Mouse (Mus musculus): ENCODE measurements around the gene Fads1. TPM values are rescaled to one million over a fixed set of nuclear protein-coding genes. Genes with fewer than 3 reads are reported as not detected.

Gene Fads1
- polyA plus RNA-seq, 1 experiment: 13.5 TPM

- no peak overlapping the region for H3K27ac ChIP-seq (replicated peaks; ENCODE audit: low read depth, low read length)
- no peaks in the 10 kb centered on the region for H3K4me1 ChIP-seq (ENCODE audit: control insufficient read depth, insufficient read depth, insufficient read length, low read length)
- no peak overlapping the region for H3K4me3 ChIP-seq (ENCODE audit: insufficient read depth, low read depth, low read length)
Measured at GRCm38 (mm10) chr19:10189022-10189421, 6.3 kb downstream of the Fads1 start.

DNA sequence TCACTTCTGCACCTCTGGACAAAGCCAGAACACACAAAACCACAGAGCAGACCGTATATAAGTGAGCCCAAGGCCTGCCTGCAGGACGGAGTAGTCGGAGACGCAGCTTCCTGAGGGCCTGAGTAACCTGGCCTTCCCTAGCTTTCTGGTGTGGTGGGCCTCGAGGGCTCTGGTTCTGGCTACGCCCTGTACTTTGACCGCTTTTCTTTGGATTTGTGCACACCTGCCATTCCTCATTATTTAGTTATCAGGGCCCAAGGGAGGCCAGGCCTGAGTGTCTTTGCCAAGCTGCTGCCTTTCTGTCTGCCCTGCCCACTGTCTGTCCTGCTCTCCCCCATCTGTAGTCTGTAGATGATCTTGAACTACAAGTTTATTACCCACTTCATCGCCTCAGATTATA, 7.3 kb downstream of the Fads1 start:
- Histone ChIP-seq H3K4me3 (ENCODE audit: insufficient read depth, low read depth, low read length) (no peak overlapping the region), H3K27ac (replicated peaks; ENCODE audit: low read depth, low read length) (no peak overlapping the region), H3K4me1 (ENCODE audit: control insufficient read depth, insufficient read depth, insufficient read length, low read length) (no peaks in the 10 kb centered on the region)

DNA sequence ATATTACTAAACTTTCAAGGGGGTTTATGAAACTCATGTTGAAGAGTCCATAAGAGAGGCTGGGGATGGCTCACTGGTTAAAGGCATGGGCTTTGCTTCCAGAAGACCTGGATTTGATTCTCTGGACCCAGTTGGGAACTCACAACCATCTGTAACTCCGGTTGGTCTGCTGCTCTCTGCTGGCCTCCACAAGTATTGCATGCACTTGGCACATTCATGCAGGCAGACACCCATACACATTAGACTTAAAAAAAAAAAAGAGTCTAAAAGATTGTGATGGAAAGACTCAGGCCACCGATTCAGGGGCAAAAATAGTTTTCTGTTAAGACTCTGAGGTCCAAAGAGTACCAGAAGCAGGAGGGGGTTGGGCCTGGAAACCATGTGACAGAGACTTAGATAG, 8.1 kb downstream of the Fads1 start:
- H3K4me3 ChIP-seq (ENCODE audit: insufficient read depth, low read depth, low read length): no peak overlapping the region
- no peaks in the 10 kb centered on the region for H3K4me1 ChIP-seq (ENCODE audit: control insufficient read depth, insufficient read depth, insufficient read length, low read length)
- H3K27ac ChIP-seq (replicated peaks; ENCODE audit: low read depth, low read length): 0 out of 2 replicates have a peak overlapping the region, but pooled peaks have one; percentile 20

GRCm38 (mm10) chr19:10191326-10191725, 8.6 kb downstream of the Fads1 start:
- no peak overlapping the region for H3K4me3 ChIP-seq (ENCODE audit: insufficient read depth, low read depth, low read length)
- no peaks in the 10 kb centered on the region for H3K4me1 ChIP-seq (ENCODE audit: control insufficient read depth, insufficient read depth, insufficient read length, low read length)
- H3K27ac ChIP-seq (replicated peaks; ENCODE audit: low read depth, low read length): 0 out of 2 replicates have a peak overlapping the region, but pooled peaks have one; percentile 20

DNA sequence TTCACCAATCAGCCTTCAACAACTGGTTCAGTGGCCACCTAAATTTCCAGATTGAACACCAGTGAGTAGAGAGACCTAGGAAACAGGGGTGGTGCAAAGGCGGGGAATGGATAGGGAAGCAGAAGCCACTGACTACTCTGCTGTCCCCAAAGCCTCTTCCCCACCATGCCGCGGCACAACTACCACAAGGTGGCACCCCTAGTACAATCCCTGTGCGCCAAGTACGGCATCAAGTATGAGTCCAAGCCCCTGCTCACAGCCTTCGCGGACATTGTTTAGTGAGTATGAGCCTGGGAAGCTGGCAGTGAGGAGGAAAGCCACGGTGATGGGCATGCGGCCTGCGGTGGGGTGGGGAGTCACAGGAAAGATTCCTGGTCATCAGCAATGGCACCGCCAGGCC, 11.6 kb downstream of the Fads1 start:
- Histone ChIP-seq H3K27ac (replicated peaks; ENCODE audit: low read depth, low read length) (no peak overlapping the region), H3K4me3 (ENCODE audit: insufficient read depth, low read depth, low read length) (no peak overlapping the region), H3K4me1 (ENCODE audit: control insufficient read depth, insufficient read depth, insufficient read length, low read length) (no peaks in the 10 kb centered on the region)

DNA sequence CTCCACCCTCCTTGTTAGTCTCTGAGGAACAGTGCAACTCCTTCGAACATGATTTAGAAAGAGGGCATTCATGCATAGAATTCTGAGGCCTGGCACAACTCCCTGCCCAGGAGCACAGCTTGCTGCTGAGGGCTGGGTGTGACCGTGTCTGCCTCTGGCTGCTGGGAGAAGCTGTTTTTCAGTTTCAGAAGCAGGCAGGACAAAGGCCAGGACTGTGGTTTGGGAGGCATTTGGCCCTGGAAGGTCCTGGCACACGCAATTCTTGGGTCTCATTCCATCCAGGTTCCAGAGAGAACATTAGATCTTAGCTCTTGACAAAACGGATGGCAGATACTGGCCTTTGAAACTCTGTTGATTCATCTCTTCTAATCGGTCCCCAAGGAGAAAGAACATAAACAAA, 12.6 kb downstream of the Fads1 start:
- Histone ChIP-seq H3K4me1 (ENCODE audit: control insufficient read depth, insufficient read depth, insufficient read length, low read length) (no peaks in the 10 kb centered on the region), H3K27ac (replicated peaks; ENCODE audit: low read depth, low read length) (no peak overlapping the region)

DNA sequence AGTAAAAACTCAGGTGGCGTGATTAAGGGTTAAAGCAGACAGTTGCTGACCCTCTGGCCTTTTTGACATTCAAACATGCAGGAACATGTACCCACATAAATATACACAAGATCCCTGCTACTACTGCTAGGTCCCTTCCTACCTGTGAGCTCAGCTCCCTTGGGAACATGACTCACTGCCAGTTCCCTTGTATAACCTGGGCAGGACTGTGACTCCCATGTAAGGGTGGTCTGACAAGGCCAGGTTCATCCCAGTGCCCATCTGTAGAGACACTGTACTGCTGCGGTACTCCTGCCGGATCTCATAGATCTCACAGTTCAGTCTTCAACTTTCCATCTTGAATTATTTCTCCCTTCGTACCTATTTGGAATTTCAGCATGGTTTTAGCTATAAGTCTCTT, 14.4 kb downstream of the Fads1 start:
- Histone ChIP-seq H3K4me3 (ENCODE audit: insufficient read depth, low read depth, low read length) (no peak overlapping the region), H3K27ac (replicated peaks; ENCODE audit: low read depth, low read length) (no peak overlapping the region), H3K4me1 (ENCODE audit: control insufficient read depth, insufficient read depth, insufficient read length, low read length) (no peaks in the 10 kb centered on the region)

More for the DNA sequence above, 12.6 kb downstream of the Fads1 start:
- no peak overlapping the region for H3K4me3 ChIP-seq (ENCODE audit: insufficient read depth, low read depth, low read length)

DNA sequence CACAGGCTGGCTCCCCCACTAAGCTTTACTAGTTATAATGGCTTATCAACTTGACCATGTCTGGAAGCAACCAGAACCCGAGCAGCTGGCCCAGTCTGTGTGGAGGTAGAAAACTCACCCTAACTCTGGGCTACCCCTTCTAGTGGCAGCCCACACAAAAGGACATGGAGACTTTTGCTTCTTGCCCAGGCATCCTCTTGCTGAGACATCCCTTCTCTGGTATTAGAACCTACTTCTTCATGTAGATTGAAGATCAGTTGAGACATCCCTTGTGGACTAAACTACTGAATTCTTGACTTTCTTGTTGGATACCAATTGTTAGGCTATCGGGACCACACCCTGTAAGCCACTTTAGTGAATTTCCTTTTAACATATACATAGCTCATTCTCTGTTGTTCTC, 15.6 kb downstream of the Fads1 start:
- no peak overlapping the region for H3K27ac ChIP-seq (replicated peaks; ENCODE audit: low read depth, low read length)
- peaks cover 2% of the 10 kb centered on the region; the same call in 1 of the 2 replicates for H3K4me1 ChIP-seq (ENCODE audit: control insufficient read depth, insufficient read depth, insufficient read length, low read length)
- H3K4me3 ChIP-seq (ENCODE audit: insufficient read depth, low read depth, low read length): no peak overlapping the region

DNA sequence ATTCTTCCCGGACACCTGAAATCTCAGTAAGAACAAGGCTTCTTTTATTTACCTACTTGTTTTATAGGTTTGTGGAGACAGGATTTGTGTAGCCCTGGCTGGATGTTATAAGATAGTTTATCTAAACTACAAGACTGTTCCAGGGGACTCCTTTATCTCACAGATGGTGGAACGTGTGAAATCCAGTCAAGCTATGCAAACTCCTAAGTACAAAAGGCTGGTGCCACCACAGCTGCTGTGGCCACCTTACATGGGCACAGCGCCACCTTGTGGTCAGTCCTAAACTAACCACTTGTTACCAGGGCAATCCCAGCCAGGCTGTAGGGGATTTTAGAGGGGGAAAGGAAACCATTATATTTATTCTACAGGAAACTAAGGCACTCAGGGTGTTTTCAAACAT, 16.0 kb downstream of the Fads1 start:
- Histone ChIP-seq H3K4me1 (ENCODE audit: control insufficient read depth, insufficient read depth, insufficient read length, low read length) (peaks cover 2% of the 10 kb centered on the region; the same call in 1 of the 2 replicates), H3K27ac (replicated peaks; ENCODE audit: low read depth, low read length) (no peak overlapping the region), H3K4me3 (ENCODE audit: insufficient read depth, low read depth, low read length) (no peak overlapping the region)

DNA sequence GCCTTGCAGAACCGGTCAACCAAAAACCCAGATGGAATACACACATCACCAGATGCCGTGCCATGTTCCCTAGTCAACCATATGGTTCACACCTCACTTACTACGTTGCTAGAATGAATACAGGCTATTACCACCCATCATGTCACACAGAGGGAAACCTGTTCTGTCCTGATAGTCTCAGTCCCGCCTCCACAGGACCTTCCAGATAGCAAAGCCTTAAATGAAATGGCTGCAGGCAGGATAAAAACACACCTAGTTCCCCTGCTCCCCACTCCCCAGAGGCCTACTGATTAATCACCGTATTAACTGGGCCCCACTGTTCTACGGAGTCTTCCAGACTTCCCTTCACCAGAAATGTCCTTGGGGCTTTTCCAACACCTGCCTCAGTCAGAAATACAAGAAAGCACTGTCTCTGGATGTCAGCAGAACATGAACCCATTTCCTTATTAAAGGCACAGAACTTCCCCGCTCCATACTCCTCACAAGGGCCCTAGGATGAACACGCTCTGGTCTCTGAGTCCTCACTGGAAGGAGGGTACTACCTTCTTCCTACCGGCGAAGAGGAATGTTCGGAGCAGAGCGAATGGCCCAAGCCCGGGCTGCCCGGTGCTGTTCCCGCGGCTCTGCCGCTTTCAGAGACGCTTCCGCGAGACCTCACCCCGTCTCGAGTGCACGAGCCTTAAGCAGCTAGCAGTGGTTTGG, 20.6 kb downstream of the Fads1 start:
- Histone ChIP-seq H3K27ac (replicated peaks; ENCODE audit: low read depth, low read length) (no peak overlapping the region), H3K4me3 (ENCODE audit: insufficient read depth, low read depth, low read length) (peak overlapping the region; percentile 93), H3K4me1 (ENCODE audit: control insufficient read depth, insufficient read depth, insufficient read length, low read length) (peaks cover 2% of the 10 kb centered on the region; the same call in 1 of the 2 replicates)

- H3K4me1 ChIP-seq (ENCODE audit: control insufficient read depth, insufficient read depth, insufficient read length, low read length): peaks cover 4% of the 10 kb centered on the region; the same call in 1 of the 2 replicates
- H3K4me3 ChIP-seq (ENCODE audit: insufficient read depth, low read depth, low read length): peak within 1 kb of the TSS; percentile 93
- H3K27ac ChIP-seq (replicated peaks; ENCODE audit: low read depth, low read length): peak within 1 kb of the TSS; percentile 98
Measured at GRCm38 (mm10) chr19:10203848-10204615, 21.3 kb downstream of the Fads1 start, which contains the start of the genes Tmem258 and Fen1. Gene Tmem258, plus strand, starts transcription at chr19:10204014. Gene Fen1, minus strand, starts transcription at chr19:10204169.

DNA sequence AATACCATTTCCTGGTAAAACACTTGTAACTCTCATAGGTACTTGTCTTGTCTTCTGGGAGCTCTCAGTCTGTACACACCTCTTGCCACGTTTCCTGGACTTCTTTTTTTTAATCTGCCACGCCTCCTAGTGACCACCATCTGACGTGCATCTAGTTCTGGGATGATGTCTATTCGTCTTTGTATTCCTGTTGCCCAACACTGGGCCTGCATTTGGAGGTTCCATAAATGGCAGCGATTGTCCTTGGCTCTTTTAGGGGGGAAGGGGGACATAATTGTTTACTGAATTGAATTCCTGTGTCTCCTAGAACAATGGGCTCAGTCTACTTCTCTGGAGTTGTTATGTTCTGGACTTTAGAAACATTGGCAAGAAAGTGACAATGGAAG, 21.9 kb downstream of the Fads1 start:
- H3K4me1 ChIP-seq (ENCODE audit: control insufficient read depth, insufficient read depth, insufficient read length, low read length): peaks cover 4% of the 10 kb centered on the region; the same call in 1 of the 2 replicates
- no peak overlapping the region for H3K27ac ChIP-seq (replicated peaks; ENCODE audit: low read depth, low read length)
- peak overlapping the region; percentile 93 for H3K4me3 ChIP-seq (ENCODE audit: insufficient read depth, low read depth, low read length)

- H3K4me3 ChIP-seq (ENCODE audit: insufficient read depth, low read depth, low read length): no peak overlapping the region
- H3K4me1 ChIP-seq (ENCODE audit: control insufficient read depth, insufficient read depth, insufficient read length, low read length): peaks cover 4% of the 10 kb centered on the region; the same call in 1 of the 2 replicates
- no peak overlapping the region for H3K27ac ChIP-seq (replicated peaks; ENCODE audit: low read depth, low read length)
Measured at GRCm38 (mm10) chr19:10205051-10205450, 22.4 kb downstream of the Fads1 start.

DNA sequence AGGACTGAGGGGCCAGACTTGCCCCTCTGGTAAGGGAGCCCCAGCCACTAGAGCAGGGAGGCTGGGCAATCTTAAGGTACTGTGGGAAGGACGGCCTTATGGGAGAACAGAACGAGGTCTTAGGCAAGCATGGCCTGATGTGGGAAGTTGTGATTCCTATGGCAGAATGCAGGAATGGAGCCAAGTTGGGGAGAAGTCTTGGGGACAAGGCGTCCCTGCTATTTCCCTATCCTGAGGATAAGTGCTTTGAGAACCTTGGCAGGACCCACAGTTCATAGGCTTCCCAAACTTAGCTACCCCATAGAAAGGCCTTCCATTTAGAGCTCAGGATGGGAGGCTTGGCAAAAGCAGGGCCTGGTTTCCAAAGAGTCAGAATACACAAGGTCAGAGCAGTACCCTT, 26.2 kb downstream of the Fads1 start:
- Histone ChIP-seq H3K4me3 (ENCODE audit: insufficient read depth, low read depth, low read length) (no peak overlapping the region), H3K4me1 (ENCODE audit: control insufficient read depth, insufficient read depth, insufficient read length, low read length) (peaks cover 2% of the 10 kb centered on the region; the same call in 1 of the 2 replicates), H3K27ac (replicated peaks; ENCODE audit: low read depth, low read length) (no peak overlapping the region)

- no peak overlapping the region for H3K27ac ChIP-seq (replicated peaks; ENCODE audit: low read depth, low read length)
- H3K4me3 ChIP-seq (ENCODE audit: insufficient read depth, low read depth, low read length): no peak overlapping the region
- 0 out of 2 replicates have a peak, but pooled peaks cover 2% of the 10 kb centered on the region for H3K4me1 ChIP-seq (ENCODE audit: control insufficient read depth, insufficient read depth, insufficient read length, low read length)
Measured at GRCm38 (mm10) chr19:10210885-10211284, 28.2 kb downstream of the Fads1 start.
